Mouse (Mus musculus) stomach, postnatal 0 days (tissue): ENCODE data around the gene Omg.

Experiments used
- CTCF ChIP-seq: IDR thresholded peaks from 2 replicates; pipeline ENCODE4 v1.5.1; 2016; ENCODE audit warnings: antibody characterized with exemption, low read depth, mild to moderate bottlenecking, moderate library complexity
- EP300 ChIP-seq: optimal IDR thresholded peaks from 2 replicates; pipeline ENCODE3; 2016; ENCODE audit warnings: antibody characterized with exemption

- TF ChIP-seq CTCF: no peak
- no peak for TF ChIP-seq EP300
Observed at GRCm38 (mm10) chr11:79530774-79531173, 26.9 kb upstream of the Omg start.
